12 mouse cellular contexts compared by ENCODE assay signal in the genomic region with DNA sequence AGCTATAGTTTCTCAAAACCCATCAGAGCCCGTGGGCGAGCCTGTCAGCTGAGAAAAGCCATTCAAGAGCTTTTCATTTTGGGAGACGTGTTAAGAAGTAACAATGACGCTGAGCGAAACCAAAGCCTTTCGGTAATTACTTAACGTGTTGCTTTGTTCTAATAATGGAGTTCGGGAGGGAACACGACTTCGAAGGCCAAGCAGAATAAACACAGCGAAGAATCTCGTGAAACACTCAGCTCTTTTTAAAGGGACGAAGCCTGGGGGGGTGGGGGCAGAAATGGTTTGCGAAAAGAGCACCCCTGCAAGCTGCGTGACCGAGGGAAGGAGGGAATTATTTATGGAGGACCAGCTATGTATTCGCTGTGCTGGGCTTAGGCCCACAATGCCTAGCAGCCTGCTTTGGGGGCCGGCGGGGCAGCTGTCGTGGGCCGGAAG. TPM values are rescaled to one million over a fixed set of nuclear protein-coding genes. Genes with fewer than 3 reads are reported as not detected.
DNase-seq lines count a peak whose midpoint lies in the region; ATAC-seq and TF ChIP-seq lines count a peak whose summit lies in the region.
"Had no signal": no experiment of that assay in that cellular context is flagged by ENCODE, and none has a peak within 500 bp of the region (broad histone marks: within the 10 kb centered on the region; RNA-seq: fewer than 3 reads in every experiment).

No protein-coding gene starts in this region.

- H3K36me3 ChIP-seq in hindbrain, embryonic 12.5 days: no peaks in the 10 kb centered on the region
- H3K36me3 ChIP-seq in midbrain, postnatal 0 days (ENCODE audit: insufficient read depth, low read length): no peaks in the 10 kb centered on the region
- H3K36me3 ChIP-seq: limb, embryonic 15.5 days had no signal

- H3K4me3 ChIP-seq in hindbrain, embryonic 12.5 days: no peak overlapping the region
- H3K4me3 ChIP-seq in midbrain, postnatal 0 days (ENCODE audit: low read depth, low read length): no peak overlapping the region
- H3K4me3 ChIP-seq: limb, embryonic 15.5 days had no signal

- no peak overlapping the region for H3K9ac ChIP-seq in hindbrain, embryonic 12.5 days
- H3K9ac ChIP-seq in midbrain, postnatal 0 days (replicated peaks; ENCODE audit: low read length, poor library complexity, severe bottlenecking): no peak overlapping the region
- H3K9ac ChIP-seq: limb, embryonic 15.5 days had no signal

- intact Hi-C loops in heart, postnatal 10 days (cut with DNase I): no loop called here
- intact Hi-C loops in heart, postnatal 25 days (cut with DNase I): no loop called here

- H3K27me3 ChIP-seq in hindbrain, embryonic 12.5 days: no peaks in the 10 kb centered on the region; the same call in 1 of the 2 replicates
- H3K27me3 ChIP-seq in midbrain, postnatal 0 days (ENCODE audit: insufficient read depth, low read length): no peaks in the 10 kb centered on the region; the same call in 1 of the 2 replicates
- H3K27me3 ChIP-seq: limb, embryonic 15.5 days had no signal

- DNase-seq in frontal cortex, postnatal 25 days (ENCODE audit: low spot score in 2 of 2): no peak
- peak; percentile 83 for DNase-seq in brain, embryonic 14.5 days (ENCODE audit: low read depth)
- DNase-seq in midbrain, postnatal 0 days (ENCODE audit: low spot score): peak; percentile 14
- DNase-seq in cerebellum, postnatal 4 days (ENCODE audit: low spot score in 2 of 2): no peak
- no peak for DNase-seq in heart, postnatal 10 days
- DNase-seq in heart, postnatal 25 days (ENCODE audit: low spot score): no peak

- TF ChIP-seq CTCF in brain, embryonic 14.5 days (IDR thresholded peaks at IDR 0.05; ENCODE audit: borderline replicate concordance, extremely low read depth, insufficient read depth, insufficient read length): no peak
- no peak for TF ChIP-seq CTCF in midbrain, postnatal 0 days (IDR thresholded peaks at IDR 0.05)

- peak overlapping the region; percentile 33 for H3K4me2 ChIP-seq in hindbrain, embryonic 12.5 days (replicated peaks)
- 0 out of 2 replicates have a peak overlapping the region, but pooled peaks have one; percentile 1 for H3K4me2 ChIP-seq in midbrain, postnatal 0 days (ENCODE audit: low read depth, low read length, poor library complexity, severe bottlenecking)
- H3K4me2 ChIP-seq: limb, embryonic 15.5 days had no signal

- H3K4me1 ChIP-seq in hindbrain, embryonic 12.5 days: no peaks in the 10 kb centered on the region; the same call in 1 of the 2 replicates
- H3K4me1 ChIP-seq in midbrain, postnatal 0 days (ENCODE audit: insufficient read depth, low read length): no peaks in the 10 kb centered on the region
- H3K4me1 ChIP-seq: limb, embryonic 15.5 days had no signal

- 57% methylated on average over 21 of the region's 21 CpGs for WGBS in hindbrain, embryonic 12.5 days
- WGBS in midbrain, postnatal 0 days: 51% methylated on average over 21 of the region's 21 CpGs

- TF ChIP-seq POLR2A in brain, embryonic 14.5 days (IDR thresholded peaks at IDR 0.05; ENCODE audit: borderline replicate concordance, extremely low read depth, insufficient read depth, insufficient read length, poor library complexity, severe bottlenecking): no peak

- no peaks in the 10 kb centered on the region for H3K9me3 ChIP-seq in hindbrain, embryonic 12.5 days (replicated peaks)
- H3K9me3 ChIP-seq in midbrain, postnatal 0 days (ENCODE audit: low read length): no peaks in the 10 kb centered on the region
- H3K9me3 ChIP-seq: limb, embryonic 15.5 days had no signal

- peak; percentile 48; the same call in 1 of the 2 replicates for ATAC-seq in frontal cortex, adult (ENCODE audit: low TSS enrichment)
- ATAC-seq in hindbrain, embryonic 12.5 days (ENCODE audit: low FRiP score): no peak
- no peak for ATAC-seq in midbrain, postnatal 0 days (ENCODE audit: low FRiP score)
- ATAC-seq: inflammation-experienced regulatory T-cells, adult 6 months; lung, postnatal 0 days had no signal

- H3K27ac ChIP-seq in hindbrain, embryonic 12.5 days: no peak overlapping the region
- H3K27ac ChIP-seq in midbrain, postnatal 0 days (ENCODE audit: low read depth, low read length): 0 out of 2 replicates have a peak overlapping the region, but pooled peaks have one; percentile 19
- H3K27ac ChIP-seq: limb, embryonic 15.5 days had no signal

RNA-seq across cellular contexts. Expression of a gene that starts 12.1 kb away (rescaled TPM):
- polyA plus RNA-seq in brain, embryonic 14.5 days (2012; rRNA removed): 10.4 and 15.0 TPM in 2 replicates
- polyA plus RNA-seq in hindbrain, embryonic 12.5 days (2016; fragmentation: Nextera tagmentation; extraction: Ambion mirVana): 2.4 and 3.9 TPM in 2 replicates
- total RNA-seq in midbrain, postnatal 0 days (2014; rRNA removed): 21.5 and 31.9 TPM in 2 replicates
- polyA plus RNA-seq in midbrain, postnatal 0 days (2015; fragmentation: Nextera tagmentation; extraction: Ambion mirVana): 2.8 and 4.6 TPM in 2 replicates
- total RNA-seq in heart, postnatal 10 days (2021): 1 to 10 TPM; 1.3 to 1.7 TPM
- total RNA-seq in heart, postnatal 25 days (2021): under 1 TPM; 0.75 TPM
- total RNA-seq: MEL had no signal
- polyA plus RNA-seq: inflammation-experienced regulatory T-cells, adult 6 months had no signal

Comparison
In these comparisons a context has a peak if more than half of its experiments do, and no peak if none do; other contexts are left out.
1. DNase-seq: peak in brain, embryonic 14.5 days (single experiment) and midbrain, postnatal 0 days (single experiment); none in frontal cortex, postnatal 25 days (0 of 2), cerebellum, postnatal 4 days (0 of 2), heart, postnatal 10 days (0 of 2) and heart, postnatal 25 days (single experiment).